Comparison of ENCODE assay signal across 11 mouse cellular contexts in genomic region chr5:96176879-96177358, GRCm38 (mm10). TPM values are rescaled to one million over a fixed set of nuclear protein-coding genes. Genes with fewer than 3 reads are reported as not detected.
DNase-seq lines count a peak whose midpoint lies in the region; ATAC-seq lines count a peak whose summit lies in the region.
"Had no signal": no experiment of that assay in that cellular context is flagged by ENCODE, and none has a peak within 500 bp of the region (broad histone marks: within the 10 kb centered on the region; RNA-seq: fewer than 3 reads in every experiment).

No protein-coding gene starts in this region.

- no peaks in the 10 kb centered on the region for H3K36me3 ChIP-seq in midbrain, embryonic 11.5 days (ENCODE audit: control insufficient read depth, insufficient read depth, low read length)
- no peaks in the 10 kb centered on the region for H3K36me3 ChIP-seq in midbrain, embryonic 13.5 days
- no peaks in the 10 kb centered on the region for H3K36me3 ChIP-seq in splenic B cell, adult 2 months (ENCODE audit: control insufficient read depth, insufficient read depth, low read length, poor library complexity, severe bottlenecking)
- H3K36me3 ChIP-seq: neural tube, embryonic 13.5 days had no signal

- H3K4me3 ChIP-seq in midbrain, embryonic 11.5 days (ENCODE audit: low read depth, low read length), result no peak overlapping the region
- H3K4me3 ChIP-seq in midbrain, embryonic 13.5 days (replicated peaks), result no peak overlapping the region
- H3K4me3 ChIP-seq: neural tube, embryonic 13.5 days had no signal

- H3K27me3 ChIP-seq in midbrain, embryonic 11.5 days (ENCODE audit: control insufficient read depth, insufficient read depth, low read length), result no peaks in the 10 kb centered on the region
- no peaks in the 10 kb centered on the region for H3K27me3 ChIP-seq in midbrain, embryonic 13.5 days
- H3K27me3 ChIP-seq in splenic B cell, adult 2 months (ENCODE audit: control insufficient read depth, insufficient read depth, low read length, poor library complexity, severe bottlenecking), result no peaks in the 10 kb centered on the region
- H3K27me3 ChIP-seq: neural tube, embryonic 13.5 days had no signal

- H3K9me3 ChIP-seq in midbrain, embryonic 11.5 days (ENCODE audit: control insufficient read depth, low read length), result no peaks in the 10 kb centered on the region
- H3K9me3 ChIP-seq in midbrain, embryonic 13.5 days, result no peaks in the 10 kb centered on the region
- H3K9me3 ChIP-seq: neural tube, embryonic 13.5 days had no signal

- DNase-seq in heart, adult 18-20 months, result peak; percentile 21 to 38
- no peak for DNase-seq in heart, postnatal 14 days
- DNase-seq in midbrain, embryonic 11.5 days (ENCODE audit: low spot score, missing footprints), result peak; percentile 57
- DNase-seq in induced T-regulatory cell, adult 2 months (ENCODE audit: low read depth), result peak; percentile 61
- peak; percentile 29 for DNase-seq in splenic B cell, adult 2 months (ENCODE audit: low read depth, low spot score)
- no peak for DNase-seq in adrenal gland, adult 18-20 months (ENCODE audit: low spot score in 2 of 2)
- DNase-seq in cerebellum, adult 8-10 months, result no peak
- DNase-seq: adrenal gland, postnatal 10 days had no signal

- ATAC-seq in midbrain, embryonic 11.5 days (ENCODE audit: low FRiP score), result no peak
- ATAC-seq in midbrain, embryonic 13.5 days, result no peak

- WGBS in midbrain, embryonic 11.5 days, result 80% methylated on average over 11 of the region's 11 CpGs
- WGBS in midbrain, embryonic 13.5 days, result 74% methylated on average over 11 of the region's 11 CpGs

- no peak overlapping the region for H3K4me2 ChIP-seq in midbrain, embryonic 11.5 days
- no peak overlapping the region for H3K4me2 ChIP-seq in midbrain, embryonic 13.5 days (replicated peaks)
- H3K4me2 ChIP-seq: neural tube, embryonic 13.5 days had no signal

- no peaks in the 10 kb centered on the region for H3K4me1 ChIP-seq in midbrain, embryonic 11.5 days (ENCODE audit: control insufficient read depth, insufficient read depth, low read length)
- no peaks in the 10 kb centered on the region for H3K4me1 ChIP-seq in midbrain, embryonic 13.5 days (replicated peaks)
- H3K4me1 ChIP-seq: neural tube, embryonic 13.5 days had no signal

- H3K27ac ChIP-seq in midbrain, embryonic 11.5 days (ENCODE audit: low read depth, low read length), result no peak overlapping the region
- H3K27ac ChIP-seq in midbrain, embryonic 13.5 days, result no peak overlapping the region
- H3K27ac ChIP-seq: liver, embryonic 14.5 days; neural tube, embryonic 13.5 days had no signal

- intact Hi-C loops in heart, postnatal 14 days (cut with DNase I), result no loop called here

- H3K9ac ChIP-seq in midbrain, embryonic 11.5 days (ENCODE audit: low read length), result no peak overlapping the region
- no peak overlapping the region for H3K9ac ChIP-seq in midbrain, embryonic 13.5 days (replicated peaks)
- H3K9ac ChIP-seq: liver, embryonic 14.5 days; neural tube, embryonic 13.5 days had no signal

RNA-seq across cellular contexts. Expression of gene Cnot6l, which starts 12.9 kb away (rescaled TPM):
- total RNA-seq in heart, adult 18-20 months (2021), result 10 to 100 TPM; 45.4 to 51.7 TPM
- 10 to 100 TPM; 76.2 to 81.2 TPM for total RNA-seq in heart, postnatal 14 days (2021)
- polyA plus RNA-seq in midbrain, embryonic 11.5 days (2014; fragmentation: Nextera tagmentation; extraction: Ambion mirVana), result 9.1 and 10.6 TPM in 2 replicates
- 13.4 and 13.8 TPM in 2 replicates for polyA plus RNA-seq in midbrain, embryonic 13.5 days (2015; fragmentation: Nextera tagmentation; extraction: Ambion mirVana)
- 10 to 100 TPM; 48.7 to 84.9 TPM for total RNA-seq in adrenal gland, adult 18-20 months (2021)

RNA-seq across cellular contexts. Expression of gene Mrpl1, which starts 32.4 kb away (rescaled TPM):
- total RNA-seq in heart, adult 18-20 months (2021), result 10 to 100 TPM; 32.0 to 32.3 TPM
- 10 to 100 TPM; 25.5 to 28.0 TPM for total RNA-seq in heart, postnatal 14 days (2021)
- 22.4 and 26.3 TPM in 2 replicates for polyA plus RNA-seq in midbrain, embryonic 11.5 days (2014; fragmentation: Nextera tagmentation; extraction: Ambion mirVana)
- 16.0 and 18.9 TPM in 2 replicates for polyA plus RNA-seq in midbrain, embryonic 13.5 days (2015; fragmentation: Nextera tagmentation; extraction: Ambion mirVana)
- 10 to 100 TPM; 19.6 to 20.2 TPM for total RNA-seq in adrenal gland, adult 18-20 months (2021)

Comparison
In these comparisons a context has a peak if more than half of its experiments do, and no peak if none do; other contexts are left out.
1. DNase-seq: peak in heart, adult 18-20 months (2 of 2), midbrain, embryonic 11.5 days (single experiment), induced T-regulatory cell, adult 2 months (single experiment) and splenic B cell, adult 2 months (single experiment); none in heart, postnatal 14 days (0 of 2), adrenal gland, adult 18-20 months (0 of 2) and cerebellum, adult 8-10 months (single experiment).